Mouse (Mus musculus): Measurements from ENCODE around the gene Adck2. TPM values are rescaled to one million over a fixed set of nuclear protein-coding genes. Genes with fewer than 3 reads are reported as not detected.

Gene Adck2
- polyA plus RNA-seq, 1 experiment from 2014 or later, result 25.1 TPM

DNA sequence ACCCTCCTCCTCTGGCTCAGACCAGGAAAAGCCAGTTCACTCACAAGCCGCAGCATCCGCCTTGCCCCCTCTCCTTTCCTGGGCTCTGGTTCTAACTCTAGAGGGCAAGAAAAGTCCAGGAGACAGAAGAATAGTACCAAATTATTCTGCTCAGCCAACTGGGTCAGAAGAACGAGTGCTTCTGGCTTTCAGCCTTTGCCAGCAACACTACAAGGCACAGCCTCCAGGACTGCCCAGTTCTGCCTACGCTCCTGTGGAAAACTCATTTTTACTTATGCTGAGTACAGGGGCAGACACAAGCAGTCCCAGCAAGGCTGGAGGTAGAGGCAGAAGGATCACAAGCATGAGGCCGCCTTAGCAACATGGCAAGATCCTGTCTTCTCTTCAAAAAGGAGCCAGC is 25.6 kb upstream of the Adck2 start:
- no peaks in the 10 kb centered on the region for H3K9me3 ChIP-seq (replicated peaks; ENCODE audit: control insufficient read depth, low read length)
- no peak overlapping the region for H3K4me2 ChIP-seq (ENCODE audit: low read depth, low read length)
- H3K4me3 ChIP-seq (ENCODE audit: low read depth, low read length), result no peak overlapping the region
- H3K27ac ChIP-seq (replicated peaks; ENCODE audit: low read depth, low read length), result no peak overlapping the region
- DNase-seq (ENCODE audit: low spot score) (no peak), ATAC-seq (replicated peaks; ENCODE audit: insufficient number of reproducible peaks, low FRiP score, low TSS enrichment, low read depth) (no peak)
- 86% methylated on average over 5 of the region's 5 CpGs for WGBS
- H3K27me3 ChIP-seq (ENCODE audit: control insufficient read depth, insufficient read depth, low read length), result no peaks in the 10 kb centered on the region
- no peak overlapping the region for H3K9ac ChIP-seq (replicated peaks; ENCODE audit: low read length)
- peaks cover 3% of the 10 kb centered on the region for H3K4me1 ChIP-seq (ENCODE audit: control insufficient read depth, insufficient read depth, low read length)
- H3K36me3 ChIP-seq (replicated peaks; ENCODE audit: control insufficient read depth, insufficient read depth, low read depth, low read length), result no peaks in the 10 kb centered on the region; the same call in 1 of the 2 replicates

DNA sequence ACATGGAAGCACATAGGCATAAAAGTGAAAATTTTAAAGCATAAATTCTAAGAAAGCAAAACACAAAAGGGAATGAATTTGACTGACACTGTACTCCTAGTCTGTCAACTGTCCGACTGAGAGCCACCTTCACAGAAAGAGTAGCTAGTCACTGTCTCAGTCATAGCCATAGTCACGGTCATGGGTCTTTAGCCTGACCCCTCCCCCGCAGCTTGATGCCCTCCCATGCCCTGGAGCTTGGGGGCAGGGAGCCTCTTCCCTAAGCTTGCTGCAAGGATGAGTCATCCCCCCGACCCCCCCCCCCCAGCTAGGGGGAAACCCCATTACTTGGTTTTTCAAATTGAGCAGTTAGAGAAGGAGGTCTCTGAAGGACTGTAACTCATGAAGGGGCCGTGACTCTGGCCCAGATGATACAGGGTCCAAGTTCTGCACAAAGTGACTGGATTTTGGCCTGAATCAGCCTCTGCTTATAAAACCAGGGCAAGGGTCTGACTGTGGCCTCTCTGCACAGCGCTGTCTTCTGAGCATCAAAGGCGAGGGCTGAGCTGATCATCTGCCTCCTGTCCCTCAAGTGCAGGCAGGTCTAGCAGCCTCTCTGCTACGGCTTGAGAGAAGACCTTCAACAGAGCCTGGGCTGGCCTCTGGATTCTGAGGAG is 21.6 kb upstream of the Adck2 start:
- 67% methylated on average over 8 of the region's 8 CpGs for WGBS
- Histone ChIP-seq H3K9ac (replicated peaks; ENCODE audit: low read length) (no peak overlapping the region), H3K36me3 (replicated peaks; ENCODE audit: control insufficient read depth, insufficient read depth, low read depth, low read length) (no peaks in the 10 kb centered on the region; the same call in 1 of the 2 replicates), H3K9me3 (replicated peaks; ENCODE audit: control insufficient read depth, low read length) (no peaks in the 10 kb centered on the region), H3K4me3 (ENCODE audit: low read depth, low read length) (no peak overlapping the region), H3K27ac (replicated peaks; ENCODE audit: low read depth, low read length) (no peak overlapping the region), H3K4me2 (ENCODE audit: low read depth, low read length) (no peak overlapping the region), H3K27me3 (ENCODE audit: control insufficient read depth, insufficient read depth, low read length) (no peaks in the 10 kb centered on the region), H3K4me1 (ENCODE audit: control insufficient read depth, insufficient read depth, low read length) (no peaks in the 10 kb centered on the region; the same call in 1 of the 2 replicates)
- no peak for ATAC-seq (replicated peaks; ENCODE audit: insufficient number of reproducible peaks, low FRiP score, low TSS enrichment, low read depth)
- no peak for DNase-seq (ENCODE audit: low spot score)

DNA sequence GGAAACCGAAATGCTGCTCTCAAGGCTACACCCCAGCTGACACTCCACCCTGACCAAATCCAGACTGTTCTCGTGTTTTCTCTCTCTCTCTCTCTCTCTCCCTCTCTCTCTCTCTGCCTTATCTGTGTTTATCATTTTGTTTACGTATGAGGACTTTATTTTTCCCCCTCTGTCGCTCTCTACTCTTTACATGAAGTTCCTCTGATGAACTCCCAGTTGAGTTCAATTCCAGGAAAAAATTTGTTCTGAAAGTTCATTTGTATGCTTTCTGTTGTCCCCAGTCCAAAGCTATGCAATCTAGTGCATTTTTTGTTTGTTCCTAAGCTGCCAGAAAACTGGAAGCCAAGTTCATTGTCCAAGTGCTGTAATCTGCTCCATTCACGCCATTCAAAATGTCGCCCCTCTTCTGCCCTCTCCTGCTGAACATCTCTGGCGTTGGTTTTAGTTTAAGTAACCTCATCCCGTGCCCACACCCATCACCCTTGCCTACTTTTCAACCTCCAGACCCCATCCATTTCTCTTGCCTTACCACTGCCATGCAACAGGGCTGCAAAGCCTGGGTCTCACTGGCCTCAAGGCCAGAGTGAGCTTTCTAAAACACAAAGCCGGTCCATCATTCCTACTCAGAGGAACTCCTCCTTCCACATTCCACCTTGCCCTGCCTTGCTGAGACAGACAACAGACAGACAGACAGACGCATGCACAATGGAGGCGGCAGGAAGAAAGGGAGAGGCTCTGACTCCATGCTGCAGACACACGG is 18.6 kb upstream of the Adck2 start:
- ATAC-seq (replicated peaks; ENCODE audit: insufficient number of reproducible peaks, low FRiP score, low TSS enrichment, low read depth) (no peak), DNase-seq (ENCODE audit: low spot score) (no peak)
- no peak overlapping the region for H3K27ac ChIP-seq (replicated peaks; ENCODE audit: low read depth, low read length)
- 78% methylated on average over 12 of the region's 12 CpGs for WGBS
- no peak overlapping the region for H3K9ac ChIP-seq (replicated peaks; ENCODE audit: low read length)
- no peaks in the 10 kb centered on the region for H3K27me3 ChIP-seq (ENCODE audit: control insufficient read depth, insufficient read depth, low read length)
- 0 out of 2 replicates have a peak overlapping the region, but pooled peaks have one; percentile 3 for H3K4me3 ChIP-seq (ENCODE audit: low read depth, low read length)
- H3K4me1 ChIP-seq (ENCODE audit: control insufficient read depth, insufficient read depth, low read length), result peaks cover 3% of the 10 kb centered on the region
- H3K36me3 ChIP-seq (replicated peaks; ENCODE audit: control insufficient read depth, insufficient read depth, low read depth, low read length), result no peaks in the 10 kb centered on the region
- no peaks in the 10 kb centered on the region for H3K9me3 ChIP-seq (replicated peaks; ENCODE audit: control insufficient read depth, low read length)
- H3K4me2 ChIP-seq (ENCODE audit: low read depth, low read length), result no peak overlapping the region; the same call in 1 of the 2 replicates

DNA sequence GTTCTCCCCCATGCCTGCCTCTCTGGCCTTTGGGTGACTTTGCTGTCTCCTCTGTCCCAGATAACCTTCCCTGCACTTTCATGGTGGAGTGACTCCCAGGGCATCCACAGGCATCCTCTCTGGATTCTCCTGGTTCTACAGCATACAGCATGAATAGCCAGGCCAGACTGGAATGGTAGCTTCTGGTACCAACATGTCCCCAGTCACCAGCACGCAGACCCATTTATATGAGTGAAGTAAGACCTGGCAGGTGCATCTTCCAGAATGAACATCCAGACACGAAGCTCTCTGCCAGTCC is 18.1 kb upstream of the Adck2 start:
- 69% methylated on average over 2 of the region's 2 CpGs for WGBS
- Histone ChIP-seq H3K4me1 (ENCODE audit: control insufficient read depth, insufficient read depth, low read length) (peaks cover 3% of the 10 kb centered on the region), H3K36me3 (replicated peaks; ENCODE audit: control insufficient read depth, insufficient read depth, low read depth, low read length) (no peaks in the 10 kb centered on the region), H3K9ac (replicated peaks; ENCODE audit: low read length) (no peak overlapping the region), H3K4me2 (ENCODE audit: low read depth, low read length) (peak overlapping the region; percentile 69), H3K9me3 (replicated peaks; ENCODE audit: control insufficient read depth, low read length) (no peaks in the 10 kb centered on the region), H3K4me3 (ENCODE audit: low read depth, low read length) (0 out of 2 replicates have a peak overlapping the region, but pooled peaks have one; percentile 3), H3K27ac (replicated peaks; ENCODE audit: low read depth, low read length) (no peak overlapping the region), H3K27me3 (ENCODE audit: control insufficient read depth, insufficient read depth, low read length) (no peaks in the 10 kb centered on the region)
- DNase-seq (ENCODE audit: low spot score) (no peak), ATAC-seq (replicated peaks; ENCODE audit: insufficient number of reproducible peaks, low FRiP score, low TSS enrichment, low read depth) (no peak)

DNA sequence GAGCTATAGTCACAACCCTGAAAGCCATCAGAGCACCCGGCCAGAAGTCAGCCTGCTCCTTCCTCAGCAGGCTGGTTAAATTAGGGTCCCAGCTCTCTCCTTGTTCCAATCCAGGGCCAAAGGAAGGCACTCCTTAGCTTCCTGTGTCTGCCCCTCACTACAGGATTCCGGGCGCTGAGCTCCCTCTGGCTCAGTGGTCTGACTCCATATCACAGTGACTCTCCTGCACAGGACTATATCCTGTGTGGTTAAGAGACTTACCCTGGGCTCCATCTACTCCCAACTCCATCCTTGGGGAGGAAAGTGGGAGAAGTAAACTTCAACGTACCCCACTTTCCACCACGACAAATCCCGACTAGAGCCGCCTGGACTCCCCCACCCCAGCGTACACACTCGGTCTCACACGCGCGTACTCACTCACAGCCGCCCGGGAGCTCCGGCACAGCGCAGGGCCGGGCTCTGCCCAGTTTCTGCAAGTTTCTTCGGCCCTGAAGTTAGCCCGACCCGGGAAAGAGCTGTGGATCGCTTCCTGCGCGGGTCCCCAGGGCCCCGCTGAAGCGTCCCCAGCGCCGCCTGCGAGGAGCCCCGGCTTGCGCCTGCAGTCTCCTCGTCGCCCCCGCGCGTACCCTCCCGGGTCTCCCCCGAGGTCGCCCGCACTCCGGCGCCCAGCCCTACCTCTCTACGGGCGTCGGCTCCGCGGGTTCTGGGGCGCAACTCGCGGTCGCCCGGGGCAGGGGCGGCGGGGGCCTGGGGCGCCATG is 16.6 kb upstream of the Adck2 start:
- H3K9ac ChIP-seq (replicated peaks; ENCODE audit: low read length), result peak overlapping the region; percentile 96
- peak overlapping the region; percentile 88 for H3K4me3 ChIP-seq (ENCODE audit: low read depth, low read length)
- no peaks in the 10 kb centered on the region for H3K36me3 ChIP-seq (replicated peaks; ENCODE audit: control insufficient read depth, insufficient read depth, low read depth, low read length)
- under 1% methylated on average over 51 of the region's 54 CpGs for WGBS
- H3K27me3 ChIP-seq (ENCODE audit: control insufficient read depth, insufficient read depth, low read length), result no peaks in the 10 kb centered on the region
- peaks cover 3% of the 10 kb centered on the region for H3K4me1 ChIP-seq (ENCODE audit: control insufficient read depth, insufficient read depth, low read length)
- no peaks in the 10 kb centered on the region for H3K9me3 ChIP-seq (replicated peaks; ENCODE audit: control insufficient read depth, low read length)
- peak overlapping the region; percentile 69 for H3K4me2 ChIP-seq (ENCODE audit: low read depth, low read length)
- DNase-seq (ENCODE audit: low spot score) (peak; percentile 59), ATAC-seq (replicated peaks; ENCODE audit: insufficient number of reproducible peaks, low FRiP score, low TSS enrichment, low read depth) (peak; percentile 71)
- peak overlapping the region; percentile 92 for H3K27ac ChIP-seq (replicated peaks; ENCODE audit: low read depth, low read length)

DNA sequence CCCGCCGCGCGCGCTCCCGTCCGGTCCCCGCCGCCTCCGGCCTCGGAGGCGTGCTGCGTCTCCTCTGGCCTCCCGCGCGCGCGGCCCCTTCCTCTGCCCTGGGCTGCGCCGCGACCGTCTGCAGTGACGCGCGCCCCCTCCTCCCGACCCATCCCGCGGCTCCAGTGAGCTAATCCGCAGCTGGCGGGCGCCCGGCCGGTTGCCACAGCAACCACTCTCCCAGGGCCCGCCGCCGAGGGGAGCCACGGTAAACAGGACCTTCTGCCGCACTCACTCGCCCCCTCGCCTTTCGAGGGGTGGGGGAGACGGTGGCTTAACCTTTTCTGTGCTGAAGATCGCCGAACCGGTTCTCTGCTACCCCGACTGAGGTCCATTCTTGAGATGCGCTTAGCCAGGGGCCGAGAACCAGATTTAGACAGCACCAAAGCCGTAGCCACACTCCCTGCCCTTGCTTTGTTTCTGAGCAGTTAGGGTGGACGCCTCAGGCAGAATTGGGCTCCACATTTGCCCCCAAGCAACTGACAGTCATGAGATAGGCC is 15.9 kb upstream of the Adck2 start, which contains the start of gene Dennd2a:
Gene Dennd2a (minus strand): TSS at position 145 of the 539 bp plus-strand sequence.
- ATAC-seq (replicated peaks; ENCODE audit: insufficient number of reproducible peaks, low FRiP score, low TSS enrichment, low read depth) (peak; percentile 95), DNase-seq (ENCODE audit: low spot score) (peak; percentile 96)
- Histone ChIP-seq H3K4me1 (ENCODE audit: control insufficient read depth, insufficient read depth, low read length) (peaks cover 3% of the 10 kb centered on the region), H3K4me2 (ENCODE audit: low read depth, low read length) (peak within 1 kb of the TSS; percentile 69), H3K4me3 (ENCODE audit: low read depth, low read length) (peak within 1 kb of the TSS; percentile 88), H3K27ac (replicated peaks; ENCODE audit: low read depth, low read length) (peak within 1 kb of the TSS; percentile 92), H3K27me3 (ENCODE audit: control insufficient read depth, insufficient read depth, low read length) (no peaks in the 10 kb centered on the region), H3K9ac (replicated peaks; ENCODE audit: low read length) (peak within 1 kb of the TSS; percentile 96), H3K36me3 (replicated peaks; ENCODE audit: control insufficient read depth, insufficient read depth, low read depth, low read length) (no peaks in the 10 kb centered on the region), H3K9me3 (replicated peaks; ENCODE audit: control insufficient read depth, low read length) (no peaks in the 10 kb centered on the region)
- WGBS, result under 1% methylated on average over 30 of the region's 50 CpGs

DNA sequence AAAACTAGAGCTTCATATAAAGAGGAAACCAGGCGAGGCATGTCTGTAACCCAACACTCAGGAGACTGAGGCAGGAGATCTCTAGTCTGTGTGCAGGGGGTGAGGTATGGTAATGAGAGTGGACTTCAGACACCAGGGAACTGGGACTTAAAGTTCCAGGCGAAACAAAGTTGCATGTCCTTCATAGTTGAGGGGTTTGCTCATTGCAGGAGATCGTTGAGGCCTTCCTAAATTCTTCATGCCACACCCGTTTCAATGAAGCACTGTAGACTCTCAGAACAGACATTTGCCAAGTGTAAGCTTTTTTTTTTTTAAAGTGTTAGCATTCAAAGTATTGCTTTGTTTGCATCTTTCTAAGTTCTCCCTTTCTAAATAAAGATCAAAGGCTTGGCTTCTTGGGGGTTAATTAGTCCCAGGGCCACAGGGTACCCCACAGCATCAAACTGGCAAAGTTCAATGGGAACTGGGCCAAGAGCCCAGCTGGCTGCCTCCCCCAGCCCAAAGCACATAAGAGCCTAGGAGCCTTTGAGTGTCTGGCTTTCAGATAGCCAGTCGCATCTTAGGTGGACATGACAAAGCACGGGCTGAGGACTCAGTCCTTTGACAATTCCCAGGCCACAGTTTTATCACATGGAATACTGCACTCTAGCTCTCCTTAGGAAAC is 14.3 kb upstream of the Adck2 start:
- Histone ChIP-seq H3K4me1 (ENCODE audit: control insufficient read depth, insufficient read depth, low read length) (peaks cover 3% of the 10 kb centered on the region), H3K36me3 (replicated peaks; ENCODE audit: control insufficient read depth, insufficient read depth, low read depth, low read length) (no peaks in the 10 kb centered on the region), H3K9me3 (replicated peaks; ENCODE audit: control insufficient read depth, low read length) (no peaks in the 10 kb centered on the region), H3K4me3 (ENCODE audit: low read depth, low read length) (no peak overlapping the region), H3K27me3 (ENCODE audit: control insufficient read depth, insufficient read depth, low read length) (no peaks in the 10 kb centered on the region), H3K4me2 (ENCODE audit: low read depth, low read length) (no peak overlapping the region), H3K27ac (replicated peaks; ENCODE audit: low read depth, low read length) (no peak overlapping the region), H3K9ac (replicated peaks; ENCODE audit: low read length) (no peak overlapping the region)
- ATAC-seq (replicated peaks; ENCODE audit: insufficient number of reproducible peaks, low FRiP score, low TSS enrichment, low read depth), result no peak
- DNase-seq (ENCODE audit: low spot score), result no peak
- WGBS, result 62% methylated on average over 6 of the region's 6 CpGs

All from embryonic facial prominence, embryonic 11.5 days (tissue).